In genomic region chr8:113664544-113664943, GRCm38 (mm10) we compare ENCODE assay signal across 8 mouse cellular contexts. TPM values are rescaled to one million over a fixed set of nuclear protein-coding genes. Genes with fewer than 3 reads are reported as not detected.
DNase-seq lines count a peak whose midpoint lies in the region; ATAC-seq and TF ChIP-seq lines count a peak whose summit lies in the region.

No protein-coding gene starts in this region.

- TF ChIP-seq CTCF in kidney, adult 2 months (conservative IDR thresholded peaks at IDR 0.05; ENCODE audit: insufficient read depth, insufficient read length, low read depth, low read length), result peak; percentile 94

- H3K27me3 ChIP-seq in kidney, adult 2 months (replicated peaks; ENCODE audit: control insufficient read depth, insufficient read depth, low read length), result no peaks in the 10 kb centered on the region
- H3K27me3 ChIP-seq in midbrain, embryonic 16.5 days (ENCODE audit: control insufficient read depth, insufficient read depth, low read depth, low read length), result no peaks in the 10 kb centered on the region
- no peaks in the 10 kb centered on the region for H3K27me3 ChIP-seq in splenic B cell, adult 2 months (ENCODE audit: control insufficient read depth, insufficient read depth, low read length, poor library complexity, severe bottlenecking)

- H3K9ac ChIP-seq in midbrain, embryonic 16.5 days (ENCODE audit: low read depth, low read length), result no peak overlapping the region

- whole genome bisulfite sequencing in kidney, adult 2 months, result 6% methylated on average over 2 of the region's 2 CpGs
- WGBS in midbrain, embryonic 16.5 days, result 12% methylated on average over 2 of the region's 2 CpGs

- no peaks in the 10 kb centered on the region for H3K4me1 ChIP-seq in kidney, adult 2 months (ENCODE audit: control insufficient read depth, insufficient read depth, low read length)
- H3K4me1 ChIP-seq in midbrain, embryonic 16.5 days (ENCODE audit: control insufficient read depth, insufficient read depth, low read length), result peaks cover 3% of the 10 kb centered on the region; the same call in 1 of the 2 replicates

- H3K9me3 ChIP-seq in midbrain, embryonic 16.5 days (replicated peaks; ENCODE audit: control insufficient read depth, low read length, poor library complexity, severe bottlenecking), result no peaks in the 10 kb centered on the region

- no peak for TF ChIP-seq POLR2A in kidney, adult 2 months (IDR thresholded peaks at IDR 0.05; ENCODE audit: low read depth, low read length)

- no peak overlapping the region for H3K4me2 ChIP-seq in midbrain, embryonic 16.5 days (ENCODE audit: low read length)

- intact Hi-C loops in left cerebral cortex, postnatal 4 days (cut with DNase I), result loop anchor here (2.0 to 10.0 kb wide), 5 partner anchors 180 to 774 kb away; partner anchors contain the start of genes Adamts18 and Wwox

- DNase-seq in urinary bladder, adult 18-20 months (ENCODE audit: low spot score in 2 of 2), result peak; percentile 52 to 66
- DNase-seq in urinary bladder, adult 2 months (ENCODE audit: low spot score), result no peak
- peak; percentile 78 for DNase-seq in embryo, embryonic 11.5 days (ENCODE audit: low read depth, low spot score)
- DNase-seq in kidney, adult 2 months, result peak; percentile 83
- peak; percentile 90 for DNase-seq in left cerebral cortex, postnatal 4 days
- DNase-seq in splenic B cell, adult 2 months (ENCODE audit: low read depth, low spot score), result peak; percentile 32

- no peak overlapping the region for H3K27ac ChIP-seq in kidney, adult 2 months (ENCODE audit: insufficient read depth, low read depth, low read length)
- H3K27ac ChIP-seq in midbrain, embryonic 16.5 days (ENCODE audit: low read length), result no peak overlapping the region

- no peaks in the 10 kb centered on the region for H3K36me3 ChIP-seq in kidney, adult 2 months (ENCODE audit: control insufficient read depth, insufficient read depth, low read length)
- H3K36me3 ChIP-seq in midbrain, embryonic 16.5 days (ENCODE audit: control insufficient read depth, insufficient read depth, low read length), result no peaks in the 10 kb centered on the region
- H3K36me3 ChIP-seq in splenic B cell, adult 2 months (ENCODE audit: control insufficient read depth, insufficient read depth, low read length, poor library complexity, severe bottlenecking), result no peaks in the 10 kb centered on the region

- no peak overlapping the region for H3K4me3 ChIP-seq in kidney, adult 2 months (ENCODE audit: insufficient read depth, low read depth, low read length)
- no peak overlapping the region for H3K4me3 ChIP-seq in midbrain, embryonic 16.5 days (ENCODE audit: low read depth, low read length)

- ATAC-seq in granulocyte monocyte progenitor cell, adult 5-6 weeks (replicated peaks; ENCODE audit: poor library complexity, severe bottlenecking), result peak; percentile 90
- ATAC-seq in midbrain, embryonic 16.5 days, result peak; percentile 90

RNA-seq across cellular contexts. Expression of gene Syce1l, which starts 21.5 kb away (rescaled TPM):
- polyA plus RNA-seq in urinary bladder, adult 2 months (2012; rRNA removed), result 0.21 and 0.25 TPM in 2 replicates
- total RNA-seq in granulocyte monocyte progenitor cell, adult 5-6 weeks (2014; fragmentation: Nextera tagmentation), result not detected in 2 replicates
- total RNA-seq in granulocyte monocyte progenitor cell, adult 5-6 weeks (2017), result not detected in 2 replicates
- 0.11 TPM in 1 of 2 replicates, not detected in the other for polyA plus RNA-seq in kidney, adult 2 months (2012; rRNA removed)
- total RNA-seq in left cerebral cortex, postnatal 4 days (2021), result 1 to 10 TPM; 1.0 to 1.5 TPM
- polyA plus RNA-seq in midbrain, embryonic 16.5 days (2015; fragmentation: Nextera tagmentation; extraction: Ambion mirVana), result not detected in 2 replicates

RNA-seq across cellular contexts. Expression of gene Mon1b, which starts 29.2 kb away (rescaled TPM):
- polyA plus RNA-seq in urinary bladder, adult 2 months (2012; rRNA removed), result 3.9 and 7.5 TPM in 2 replicates
- 15.4 and 16.8 TPM in 2 replicates for total RNA-seq in granulocyte monocyte progenitor cell, adult 5-6 weeks (2014; fragmentation: Nextera tagmentation)
- total RNA-seq in granulocyte monocyte progenitor cell, adult 5-6 weeks (2017), result 13.7 and 15.0 TPM in 2 replicates
- polyA plus RNA-seq in kidney, adult 2 months (2012; rRNA removed), result 7.0 and 7.2 TPM in 2 replicates
- 10 to 100 TPM; 21.6 to 21.9 TPM for total RNA-seq in left cerebral cortex, postnatal 4 days (2021)
- 12.5 and 13.0 TPM in 2 replicates for polyA plus RNA-seq in midbrain, embryonic 16.5 days (2015; fragmentation: Nextera tagmentation; extraction: Ambion mirVana)
